Mouse (Mus musculus): ENCODE data around the gene Klhl5. TPM values are rescaled to one million over a fixed set of nuclear protein-coding genes. Genes with fewer than 3 reads are reported as not detected.

Gene Klhl5
- polyA plus RNA-seq, 1 experiment from 2014 or later, result 56.9 TPM

- peaks cover 36% of the 10 kb centered on the region for H3K36me3 ChIP-seq (ENCODE audit: control insufficient read depth, insufficient read depth, low read length)
- no peak for ATAC-seq (ENCODE audit: low read depth)
- 77% methylated on average over 6 of the region's 6 CpGs for WGBS
- H3K4me3 ChIP-seq (ENCODE audit: low read depth, low read length), result no peak overlapping the region
- no peak overlapping the region for H3K27ac ChIP-seq (ENCODE audit: low read depth, low read length)
- no peaks in the 10 kb centered on the region for H3K4me1 ChIP-seq (ENCODE audit: control insufficient read depth, insufficient read depth, low read length)
- no peaks in the 10 kb centered on the region for H3K27me3 ChIP-seq (ENCODE audit: control insufficient read depth, insufficient read depth, low read length)
- no peaks in the 10 kb centered on the region for H3K9me3 ChIP-seq (ENCODE audit: control insufficient read depth, low read length)
- no peak overlapping the region for H3K4me2 ChIP-seq (ENCODE audit: low read depth, low read length)
- no peak overlapping the region for H3K9ac ChIP-seq (replicated peaks; ENCODE audit: low read depth, low read length)
Measured at GRCm38 (mm10) chr5:65146749-65147148, 39.4 kb downstream of the Klhl5 start.

DNA sequence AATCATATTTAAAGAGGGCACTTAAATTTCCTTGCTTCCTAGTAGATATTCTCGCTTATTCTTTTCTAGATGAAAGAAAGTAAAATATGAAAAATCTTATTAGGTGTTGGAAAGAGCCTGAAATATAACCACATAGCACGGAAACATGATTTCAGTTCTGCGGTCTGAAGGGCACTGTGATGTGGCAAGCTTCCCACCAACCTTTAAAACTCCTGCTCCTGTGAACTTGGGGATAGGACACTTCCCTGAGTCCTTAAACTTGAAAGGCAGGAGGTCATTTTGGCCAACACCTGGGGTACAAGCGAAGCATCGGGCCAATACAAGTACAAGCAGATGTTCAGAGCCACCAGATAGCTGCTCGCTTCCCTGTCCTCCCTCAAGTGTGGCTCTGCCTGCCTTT is 42.4 kb downstream of the Klhl5 start:
- Histone ChIP-seq H3K27ac (ENCODE audit: low read depth, low read length) (no peak overlapping the region), H3K27me3 (ENCODE audit: control insufficient read depth, insufficient read depth, low read length) (no peaks in the 10 kb centered on the region), H3K4me2 (ENCODE audit: low read depth, low read length) (no peak overlapping the region), H3K4me3 (ENCODE audit: low read depth, low read length) (no peak overlapping the region), H3K9me3 (ENCODE audit: control insufficient read depth, low read length) (no peaks in the 10 kb centered on the region), H3K9ac (replicated peaks; ENCODE audit: low read depth, low read length) (no peak overlapping the region), H3K4me1 (ENCODE audit: control insufficient read depth, insufficient read depth, low read length) (no peaks in the 10 kb centered on the region), H3K36me3 (ENCODE audit: control insufficient read depth, insufficient read depth, low read length) (peaks cover 30% of the 10 kb centered on the region)
- WGBS, result 92% methylated on average over 6 of the region's 6 CpGs
- ATAC-seq (ENCODE audit: low read depth), result no peak

- Histone ChIP-seq H3K4me2 (ENCODE audit: low read depth, low read length) (no peak overlapping the region), H3K27me3 (ENCODE audit: control insufficient read depth, insufficient read depth, low read length) (no peaks in the 10 kb centered on the region), H3K36me3 (ENCODE audit: control insufficient read depth, insufficient read depth, low read length) (peaks cover 25% of the 10 kb centered on the region), H3K9me3 (ENCODE audit: control insufficient read depth, low read length) (no peaks in the 10 kb centered on the region), H3K9ac (replicated peaks; ENCODE audit: low read depth, low read length) (no peak overlapping the region), H3K4me3 (ENCODE audit: low read depth, low read length) (no peak overlapping the region), H3K27ac (ENCODE audit: low read depth, low read length) (no peak overlapping the region), H3K4me1 (ENCODE audit: control insufficient read depth, insufficient read depth, low read length) (no peaks in the 10 kb centered on the region)
- WGBS, result 94% methylated on average over 8 of the region's 8 CpGs
- no peak for ATAC-seq (ENCODE audit: low read depth)
Measured at GRCm38 (mm10) chr5:65150376-65150955, 43.1 kb downstream of the Klhl5 start.

DNA sequence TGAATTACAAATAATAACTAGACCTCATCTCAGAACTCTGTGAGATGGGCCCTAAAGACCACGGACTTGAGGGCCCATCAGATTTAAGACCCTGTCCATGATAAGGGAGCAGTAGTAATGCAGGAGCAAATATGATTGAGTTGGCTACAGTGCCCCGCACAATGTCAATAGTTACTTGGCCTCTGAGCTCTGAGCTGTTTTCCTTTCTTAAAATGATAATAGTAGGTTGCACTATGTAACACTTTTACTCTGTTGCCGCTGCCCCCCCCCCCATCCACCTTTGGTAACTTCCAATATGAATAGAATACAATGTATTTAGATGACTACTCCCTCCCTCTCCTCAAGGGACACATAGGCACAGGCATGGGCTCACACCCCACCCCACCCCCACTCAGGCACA is 43.9 kb downstream of the Klhl5 start:
- no peaks in the 10 kb centered on the region for H3K4me1 ChIP-seq (ENCODE audit: control insufficient read depth, insufficient read depth, low read length)
- no peaks in the 10 kb centered on the region for H3K27me3 ChIP-seq (ENCODE audit: control insufficient read depth, insufficient read depth, low read length)
- no peak overlapping the region for H3K9ac ChIP-seq (replicated peaks; ENCODE audit: low read depth, low read length)
- H3K27ac ChIP-seq (ENCODE audit: low read depth, low read length), result no peak overlapping the region
- no peak overlapping the region for H3K4me2 ChIP-seq (ENCODE audit: low read depth, low read length)
- H3K4me3 ChIP-seq (ENCODE audit: low read depth, low read length), result no peak overlapping the region
- WGBS, result 94% methylated on average over 3 of the region's 3 CpGs
- no peak for ATAC-seq (ENCODE audit: low read depth)
- H3K9me3 ChIP-seq (ENCODE audit: control insufficient read depth, low read length), result no peaks in the 10 kb centered on the region
- peaks cover 24% of the 10 kb centered on the region for H3K36me3 ChIP-seq (ENCODE audit: control insufficient read depth, insufficient read depth, low read length)

GRCm38 (mm10) chr5:65151767-65152166 is 44.4 kb downstream of the Klhl5 start:
- H3K4me2 ChIP-seq (ENCODE audit: low read depth, low read length), result no peak overlapping the region
- no peaks in the 10 kb centered on the region for H3K9me3 ChIP-seq (ENCODE audit: control insufficient read depth, low read length)
- no peak for ATAC-seq (ENCODE audit: low read depth)
- WGBS, result 93% methylated on average over 5 of the region's 5 CpGs
- no peak overlapping the region for H3K27ac ChIP-seq (ENCODE audit: low read depth, low read length)
- H3K36me3 ChIP-seq (ENCODE audit: control insufficient read depth, insufficient read depth, low read length), result peaks cover 24% of the 10 kb centered on the region
- H3K9ac ChIP-seq (replicated peaks; ENCODE audit: low read depth, low read length), result no peak overlapping the region
- no peaks in the 10 kb centered on the region for H3K27me3 ChIP-seq (ENCODE audit: control insufficient read depth, insufficient read depth, low read length)
- no peaks in the 10 kb centered on the region for H3K4me1 ChIP-seq (ENCODE audit: control insufficient read depth, insufficient read depth, low read length)
- no peak overlapping the region for H3K4me3 ChIP-seq (ENCODE audit: low read depth, low read length)

- peaks cover 16% of the 10 kb centered on the region for H3K36me3 ChIP-seq (ENCODE audit: control insufficient read depth, insufficient read depth, low read length)
- 91% methylated on average over 6 of the region's 6 CpGs for WGBS
- no peaks in the 10 kb centered on the region for H3K9me3 ChIP-seq (ENCODE audit: control insufficient read depth, low read length)
- H3K9ac ChIP-seq (replicated peaks; ENCODE audit: low read depth, low read length), result no peak overlapping the region
- no peak overlapping the region for H3K4me2 ChIP-seq (ENCODE audit: low read depth, low read length)
- no peak overlapping the region for H3K4me3 ChIP-seq (ENCODE audit: low read depth, low read length)
- no peaks in the 10 kb centered on the region for H3K4me1 ChIP-seq (ENCODE audit: control insufficient read depth, insufficient read depth, low read length)
- no peaks in the 10 kb centered on the region for H3K27me3 ChIP-seq (ENCODE audit: control insufficient read depth, insufficient read depth, low read length)
- H3K27ac ChIP-seq (ENCODE audit: low read depth, low read length), result no peak overlapping the region
- ATAC-seq (ENCODE audit: low read depth), result no peak
Measured at GRCm38 (mm10) chr5:65154287-65154686, 46.9 kb downstream of the Klhl5 start.

DNA sequence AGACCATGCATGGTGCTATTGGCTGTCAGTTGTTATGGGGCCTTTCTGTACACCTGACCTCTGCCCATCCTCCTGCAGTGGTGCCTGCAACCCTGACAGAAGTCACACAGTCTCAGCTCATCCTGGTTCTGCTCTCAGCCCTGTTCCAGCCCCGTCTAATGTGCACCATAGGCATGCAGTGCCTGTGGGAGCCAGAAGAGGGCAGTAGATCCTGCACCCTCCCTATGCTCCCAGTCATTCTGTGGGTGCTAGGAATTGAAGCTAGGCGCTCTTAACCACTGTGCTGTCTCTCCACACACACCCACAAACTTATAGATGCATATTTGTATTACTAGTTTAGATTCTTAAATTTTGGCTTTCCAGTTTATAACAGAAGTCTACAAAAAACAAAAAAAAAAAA is 49.5 kb downstream of the Klhl5 start:
- H3K9me3 ChIP-seq (ENCODE audit: control insufficient read depth, low read length), result no peaks in the 10 kb centered on the region
- ATAC-seq (ENCODE audit: low read depth), result no peak; the same call in 1 of the 2 replicates
- H3K4me2 ChIP-seq (ENCODE audit: low read depth, low read length), result no peak overlapping the region
- no peaks in the 10 kb centered on the region for H3K27me3 ChIP-seq (ENCODE audit: control insufficient read depth, insufficient read depth, low read length)
- WGBS, result 67% methylated on average over 2 of the region's 2 CpGs
- no peak overlapping the region for H3K9ac ChIP-seq (replicated peaks; ENCODE audit: low read depth, low read length)
- H3K4me1 ChIP-seq (ENCODE audit: control insufficient read depth, insufficient read depth, low read length), result no peaks in the 10 kb centered on the region
- peaks cover 11% of the 10 kb centered on the region for H3K36me3 ChIP-seq (ENCODE audit: control insufficient read depth, insufficient read depth, low read length)
- no peak overlapping the region for H3K4me3 ChIP-seq (ENCODE audit: low read depth, low read length)
- no peak overlapping the region for H3K27ac ChIP-seq (ENCODE audit: low read depth, low read length)

- Histone ChIP-seq H3K36me3 (ENCODE audit: control insufficient read depth, insufficient read depth, low read length) (peaks cover 13% of the 10 kb centered on the region), H3K4me1 (ENCODE audit: control insufficient read depth, insufficient read depth, low read length) (no peaks in the 10 kb centered on the region), H3K27ac (ENCODE audit: low read depth, low read length) (0 out of 2 replicates have a peak overlapping the region, but pooled peaks have one; percentile 10), H3K9ac (replicated peaks; ENCODE audit: low read depth, low read length) (no peak overlapping the region), H3K27me3 (ENCODE audit: control insufficient read depth, insufficient read depth, low read length) (no peaks in the 10 kb centered on the region), H3K9me3 (ENCODE audit: control insufficient read depth, low read length) (no peaks in the 10 kb centered on the region), H3K4me3 (ENCODE audit: low read depth, low read length) (no peak overlapping the region), H3K4me2 (ENCODE audit: low read depth, low read length) (no peak overlapping the region)
- 69% methylated on average over 22 of the region's 22 CpGs for WGBS
- ATAC-seq (ENCODE audit: low read depth), result no peak
Measured at GRCm38 (mm10) chr5:65157412-65158381, 50.4 kb downstream of the Klhl5 start.

DNA sequence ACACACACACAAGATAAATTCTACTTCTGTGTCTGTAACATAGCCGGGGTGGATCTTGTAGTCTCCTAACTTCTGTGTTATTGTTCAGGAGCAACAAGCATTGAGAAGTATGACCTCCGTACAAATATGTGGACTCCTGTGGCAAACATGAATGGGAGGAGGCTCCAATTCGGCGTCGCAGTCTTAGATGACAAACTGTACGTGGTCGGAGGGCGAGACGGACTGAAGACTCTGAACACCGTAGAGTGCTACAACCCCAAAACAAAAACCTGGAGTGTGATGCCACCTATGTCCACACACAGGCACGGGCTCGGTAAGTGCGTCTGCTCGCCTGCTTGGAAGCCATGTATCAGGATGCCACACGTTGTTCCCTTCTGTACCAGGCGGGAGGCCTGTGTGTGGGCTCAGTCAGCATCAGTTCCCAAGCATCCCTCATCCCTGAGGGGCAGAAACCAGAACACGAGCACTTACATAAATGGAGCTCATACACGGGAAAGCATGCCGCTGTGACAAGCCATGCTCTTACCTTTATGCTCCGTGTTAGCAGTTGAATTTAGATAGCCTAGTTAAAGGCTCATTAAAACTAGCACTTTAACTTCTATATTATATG is 51.5 kb downstream of the Klhl5 start:
- no peak overlapping the region for H3K4me3 ChIP-seq (ENCODE audit: low read depth, low read length)
- H3K4me2 ChIP-seq (ENCODE audit: low read depth, low read length), result no peak overlapping the region
- H3K4me1 ChIP-seq (ENCODE audit: control insufficient read depth, insufficient read depth, low read length), result no peaks in the 10 kb centered on the region
- peaks cover 10% of the 10 kb centered on the region for H3K36me3 ChIP-seq (ENCODE audit: control insufficient read depth, insufficient read depth, low read length)
- 86% methylated on average over 20 of the region's 20 CpGs for WGBS
- no peak overlapping the region for H3K9ac ChIP-seq (replicated peaks; ENCODE audit: low read depth, low read length)
- no peaks in the 10 kb centered on the region for H3K9me3 ChIP-seq (ENCODE audit: control insufficient read depth, low read length)
- ATAC-seq (ENCODE audit: low read depth), result 0 out of 2 replicates have a peak, but pooled peaks have one; percentile 34
- H3K27me3 ChIP-seq (ENCODE audit: control insufficient read depth, insufficient read depth, low read length), result no peaks in the 10 kb centered on the region
- no peak overlapping the region for H3K27ac ChIP-seq (ENCODE audit: low read depth, low read length)
